Mouse (Mus musculus): ENCODE measurements at regions not wholly inside any gene's neighbourhood (a gene's known extent, or its start where the extent isn't known, plus 50 kb on each side); places are given as distances from the start of the nearest gene placed in this dataset.

- no peak for DNase-seq
Measured at GRCm38 (mm10) chr16:9115548-9115947, 285.6 kb downstream of the 1810013L24Rik start.

GRCm38 (mm10) chr16:9121581-9121980 lies 291.7 kb downstream of the 1810013L24Rik start:
- no peak for DNase-seq

GRCm38 (mm10) chr16:9132113-9132512 lies 302.2 kb downstream of the 1810013L24Rik start:
- DNase-seq: no peak

GRCm38 (mm10) chr16:9132778-9133177 lies 302.9 kb downstream of the 1810013L24Rik start:
- no peak for DNase-seq

GRCm38 (mm10) chr16:9135377-9135776 lies 305.5 kb downstream of the 1810013L24Rik start:
- DNase-seq: no peak

GRCm38 (mm10) chr16:9138552-9139224 lies 308.8 kb downstream of the 1810013L24Rik start:
- no peak for DNase-seq

GRCm38 (mm10) chr16:9139405-9139804 lies 309.5 kb downstream of the 1810013L24Rik start:
- DNase-seq: no peak

- no peak for DNase-seq
Measured at GRCm38 (mm10) chr16:9149209-9150135, 319.6 kb downstream of the 1810013L24Rik start.

GRCm38 (mm10) chr16:9151936-9152335 lies 322.0 kb downstream of the 1810013L24Rik start:
- DNase-seq: no peak

- DNase-seq: no peak
Measured at GRCm38 (mm10) chr16:9153501-9153900, 323.6 kb downstream of the 1810013L24Rik start.

GRCm38 (mm10) chr16:9165763-9166310 lies 335.9 kb downstream of the 1810013L24Rik start:
- DNase-seq: no peak

- DNase-seq: no peak
Measured at GRCm38 (mm10) chr16:9176402-9176801, 346.5 kb downstream of the 1810013L24Rik start.

- DNase-seq: no peak
Measured at GRCm38 (mm10) chr16:9195821-9196220, 365.9 kb downstream of the 1810013L24Rik start.

GRCm38 (mm10) chr16:9198903-9199532 lies 369.1 kb downstream of the 1810013L24Rik start:
- DNase-seq: peak; percentile 42

- peak; percentile 5 for DNase-seq
Measured at GRCm38 (mm10) chr16:9208602-9209001, 378.7 kb downstream of the 1810013L24Rik start.

GRCm38 (mm10) chr16:9211485-9211884 lies 381.6 kb downstream of the 1810013L24Rik start:
- DNase-seq: no peak

GRCm38 (mm10) chr16:9215131-9215530 lies 385.2 kb downstream of the 1810013L24Rik start:
- DNase-seq: no peak

GRCm38 (mm10) chr16:9217361-9217760 lies 387.5 kb downstream of the 1810013L24Rik start:
- DNase-seq: no peak

- no peak for DNase-seq
Measured at GRCm38 (mm10) chr16:9230178-9230577, 400.3 kb downstream of the 1810013L24Rik start.

- DNase-seq: no peak
Measured at GRCm38 (mm10) chr16:9242099-9242498, 412.2 kb downstream of the 1810013L24Rik start.

- no peak for DNase-seq
Measured at GRCm38 (mm10) chr16:9247198-9247597, 417.3 kb downstream of the 1810013L24Rik start.

- no peak for DNase-seq
Measured at GRCm38 (mm10) chr16:9253054-9253453, 423.2 kb downstream of the 1810013L24Rik start.

GRCm38 (mm10) chr16:9255351-9255750 lies 425.5 kb downstream of the 1810013L24Rik start:
- no peak for DNase-seq

All from right cerebral cortex, adult 18-20 months (tissue).